Mouse (Mus musculus) inflammation-experienced regulatory T-cells, adult 6 months (primary cell): ENCODE measurements around the gene P2ry2. TPM values are rescaled to one million over a fixed set of nuclear protein-coding genes. Genes with fewer than 3 reads are reported as not detected.

Experiments used
- ATAC-seq: one replicate; pipeline ENCODE4 v1.8.0; 2017
- polyA plus RNA-seq, 3 experiments: library from polyadenylated mRNA; unstranded; fragments of 100-300 nt; shearing (Covaris generic); gene quantifications; one replicate each; pipeline ENCODE4 v1.2.1; 2017

P2ry2 gene
- polyA plus RNA-seq, 3 experiments from 2014 or later = not detected

DNA sequence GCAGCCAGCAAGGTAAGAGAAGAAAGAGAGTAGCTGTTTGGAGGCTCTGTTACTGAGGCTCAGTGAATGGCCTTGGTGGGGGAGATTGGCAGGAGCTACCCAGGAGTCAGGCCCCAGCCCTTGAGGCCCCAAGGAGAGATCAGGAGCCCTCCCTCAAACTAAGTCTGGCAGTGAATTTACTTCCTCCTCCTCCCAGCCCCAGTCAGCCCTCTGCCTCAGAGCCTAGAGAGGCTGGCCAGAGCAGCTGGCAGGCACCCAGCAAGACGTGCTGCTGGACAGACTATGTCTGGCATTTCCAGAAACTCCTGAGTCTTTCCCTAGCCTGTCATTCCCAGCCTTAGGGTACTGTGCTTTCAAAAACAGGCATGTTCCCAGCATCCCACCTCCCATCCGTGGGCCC, 33.5 kb downstream of the P2ry2 start:
- no peak for ATAC-seq

DNA sequence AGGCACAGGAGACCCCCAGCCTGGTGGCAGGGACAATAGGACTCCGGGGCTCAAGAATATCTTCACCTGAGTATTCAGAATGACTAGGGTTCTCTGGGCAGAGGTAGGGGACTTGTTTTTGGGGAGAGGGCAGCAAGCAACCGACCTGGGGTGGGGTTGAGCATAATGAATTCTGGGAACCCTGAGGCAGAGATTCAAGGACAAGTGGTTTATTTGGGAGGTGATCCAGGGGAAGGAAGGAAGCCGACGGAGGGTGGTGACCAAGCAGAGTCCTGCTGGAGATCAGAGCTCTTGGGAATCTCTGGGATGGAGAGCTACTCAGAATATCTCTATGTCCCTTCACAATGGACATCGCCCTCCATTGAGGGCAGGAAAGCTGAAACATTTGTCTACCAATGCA, 34.5 kb downstream of the P2ry2 start:
- no peak for ATAC-seq

DNA sequence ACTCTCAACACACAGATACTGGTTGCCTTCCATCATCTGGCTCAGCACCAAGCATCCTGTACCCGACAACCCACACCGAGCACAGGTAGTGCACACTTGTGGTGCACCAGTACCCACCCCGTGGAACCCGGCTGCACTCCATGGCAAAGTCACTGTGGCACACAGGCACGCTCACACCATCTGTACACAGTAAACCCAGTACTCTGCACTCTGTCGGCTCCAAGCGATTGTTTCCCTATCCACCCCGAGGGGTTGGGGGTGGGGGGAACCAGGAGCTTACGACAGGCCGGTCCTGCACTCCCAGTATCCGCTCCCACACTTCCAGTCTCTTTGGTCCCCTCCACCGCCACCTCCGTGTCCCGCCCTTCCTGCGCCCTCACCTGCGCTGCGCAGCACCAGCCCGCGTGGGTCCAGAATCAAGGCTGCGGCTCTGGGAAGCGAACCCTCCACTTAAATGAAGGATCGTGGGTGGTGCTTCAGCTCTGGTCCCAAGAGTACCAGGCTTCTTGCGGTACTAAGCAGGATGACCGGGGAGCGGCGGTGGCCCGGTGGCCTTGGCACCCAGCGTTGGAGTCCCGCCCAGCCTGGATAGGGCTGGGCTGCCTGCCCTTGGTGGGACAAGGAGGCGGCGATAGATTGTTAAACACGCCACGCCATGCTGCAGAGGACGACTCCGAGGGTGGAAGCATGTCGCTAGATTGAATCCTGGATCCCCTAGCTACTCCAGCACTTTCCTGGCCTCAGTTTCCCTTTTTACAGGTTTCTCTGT, 38.3 kb downstream of the P2ry2 start, which contains the start of gene P2ry6:
P2ry6 (minus strand) TSS at position 515 of the 769 bp plus-strand sequence.
- no peak for ATAC-seq

DNA sequence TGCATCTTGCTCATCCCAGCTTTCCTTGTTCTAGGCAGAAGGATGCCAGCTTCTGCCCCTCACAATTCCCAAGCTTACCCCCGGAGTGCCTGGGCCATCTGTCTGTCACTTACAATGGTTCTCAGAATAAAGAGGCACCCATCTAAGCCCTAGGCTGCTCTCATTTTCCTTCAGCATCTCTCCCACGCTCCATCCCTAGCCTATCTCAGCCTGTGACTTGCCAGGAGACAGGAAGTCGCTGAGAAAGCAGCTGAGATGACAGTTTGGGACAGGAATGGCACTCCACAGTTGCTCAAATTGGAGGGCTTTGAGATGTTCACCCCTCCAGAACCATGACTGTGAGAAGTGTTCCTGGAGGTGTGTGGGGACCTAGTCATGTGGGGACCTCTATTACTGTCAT, 39.8 kb downstream of the P2ry2 start:
- ATAC-seq = no peak

DNA sequence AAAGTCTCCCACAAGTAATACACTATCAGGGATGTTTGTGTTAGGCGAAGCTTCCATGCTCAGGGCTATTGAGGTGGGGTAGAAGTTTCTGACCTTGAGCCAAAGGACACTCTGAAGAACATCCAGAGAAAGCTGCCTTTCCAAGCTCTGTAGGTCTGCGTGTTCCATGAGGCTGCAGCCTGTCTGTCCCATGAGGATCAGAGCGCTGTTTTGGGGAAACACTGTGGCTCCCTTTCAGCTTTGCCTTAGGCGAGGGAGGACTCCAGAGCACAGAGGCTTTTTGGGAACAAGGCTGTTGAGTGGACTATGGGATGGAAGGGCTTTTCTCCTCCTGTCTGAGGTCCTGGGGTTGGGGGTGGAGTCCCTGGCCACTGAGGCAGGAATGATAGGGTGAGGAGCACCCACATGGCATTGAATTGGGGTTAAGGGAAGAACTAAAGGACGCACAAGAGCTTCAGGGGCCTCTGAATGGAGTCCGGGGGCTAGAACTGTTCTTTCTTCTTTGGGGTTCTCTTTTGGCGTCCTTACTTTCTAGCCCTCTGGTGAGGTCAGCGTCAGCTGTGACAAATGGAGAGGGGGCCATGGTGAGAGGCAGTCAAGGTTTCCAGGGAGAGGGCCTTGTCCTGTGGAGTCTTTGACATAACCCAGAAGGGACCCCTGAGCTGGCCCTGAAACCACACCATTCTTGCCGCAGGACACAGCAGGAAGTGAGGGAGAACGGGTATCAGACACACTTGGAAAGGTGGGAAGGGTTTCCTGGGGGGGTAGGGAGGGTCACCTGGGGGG, 43.6 kb downstream of the P2ry2 start:
- ATAC-seq = no peak

DNA sequence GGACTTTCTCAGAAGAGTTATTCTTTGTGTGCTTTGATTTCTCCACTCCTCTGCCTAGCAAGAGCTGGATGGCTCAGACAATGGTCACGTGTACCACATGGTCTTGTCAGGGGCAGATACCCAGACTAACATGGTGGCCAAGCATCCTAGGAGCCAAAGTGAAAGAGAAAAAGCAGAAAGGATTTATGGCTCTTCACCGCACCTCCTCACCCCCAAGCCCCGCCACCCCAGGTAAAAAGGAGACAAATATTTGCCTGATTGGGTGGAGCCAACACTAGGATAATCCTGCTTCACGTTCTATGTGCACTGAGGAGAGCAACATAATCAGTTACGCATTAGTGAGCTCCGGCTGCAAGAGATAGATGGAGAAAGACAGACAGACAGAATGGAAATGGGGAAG, 44.3 kb downstream of the P2ry2 start:
- no peak for ATAC-seq

DNA sequence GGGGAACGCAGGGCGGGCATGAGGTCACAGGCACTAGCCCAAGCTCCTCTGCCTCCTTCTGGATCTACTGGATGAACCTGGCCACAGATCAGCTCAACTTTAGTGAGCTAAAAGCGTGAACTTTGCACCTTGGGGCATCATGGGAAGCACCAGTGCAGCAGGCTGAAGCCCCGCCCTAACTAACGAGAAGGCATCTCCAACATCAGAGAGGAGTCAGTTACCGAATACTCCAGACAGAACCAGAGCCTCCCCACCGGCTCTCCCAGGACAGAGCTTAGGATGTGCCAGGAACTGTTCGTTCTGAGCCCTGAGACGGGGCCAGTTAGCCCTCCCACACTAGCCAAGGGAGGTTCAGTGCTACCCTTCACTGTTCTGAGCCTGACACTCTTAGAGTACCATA, 44.8 kb downstream of the P2ry2 start:
- no peak for ATAC-seq

DNA sequence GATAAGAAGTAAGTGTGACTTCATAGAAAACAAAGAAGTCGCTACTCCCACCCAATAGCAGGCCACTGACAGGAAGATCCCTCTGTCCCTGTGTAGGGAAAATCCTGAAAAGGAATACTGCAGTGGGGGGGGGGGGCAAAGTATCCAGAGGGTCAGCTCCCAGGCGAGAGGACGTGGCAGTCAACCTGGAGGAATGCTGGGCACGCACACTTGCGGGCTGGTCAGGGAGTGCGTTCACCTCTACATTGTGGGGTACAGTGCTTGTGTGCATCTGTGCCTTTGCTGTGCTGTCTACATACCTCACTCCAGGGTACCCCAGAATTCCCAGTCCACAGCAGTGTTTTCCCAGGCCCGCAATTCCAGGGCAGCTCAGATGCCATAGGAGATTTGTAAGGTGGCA, 46.7 kb downstream of the P2ry2 start:
- no peak for ATAC-seq

DNA sequence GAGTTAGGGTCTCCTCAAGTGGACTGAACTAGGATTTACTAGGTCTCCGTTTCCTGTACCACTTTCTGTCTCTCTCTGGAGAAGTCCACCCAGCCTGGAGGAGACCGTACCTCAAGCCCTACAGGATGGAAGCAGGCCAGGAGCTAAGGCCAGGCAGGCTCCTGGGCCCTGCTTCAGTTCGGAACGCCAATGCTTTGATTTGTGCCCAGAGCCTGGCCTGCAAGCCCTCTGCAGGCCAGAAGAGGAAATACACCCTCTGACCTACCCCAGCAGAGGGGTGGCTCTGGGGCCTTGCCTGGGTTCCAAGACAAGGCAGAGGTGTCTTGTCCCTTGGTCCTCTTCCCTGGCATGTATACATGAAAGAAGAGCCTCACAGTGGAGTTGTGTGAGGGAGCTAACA, 47.6 kb downstream of the P2ry2 start:
- no peak for ATAC-seq

DNA sequence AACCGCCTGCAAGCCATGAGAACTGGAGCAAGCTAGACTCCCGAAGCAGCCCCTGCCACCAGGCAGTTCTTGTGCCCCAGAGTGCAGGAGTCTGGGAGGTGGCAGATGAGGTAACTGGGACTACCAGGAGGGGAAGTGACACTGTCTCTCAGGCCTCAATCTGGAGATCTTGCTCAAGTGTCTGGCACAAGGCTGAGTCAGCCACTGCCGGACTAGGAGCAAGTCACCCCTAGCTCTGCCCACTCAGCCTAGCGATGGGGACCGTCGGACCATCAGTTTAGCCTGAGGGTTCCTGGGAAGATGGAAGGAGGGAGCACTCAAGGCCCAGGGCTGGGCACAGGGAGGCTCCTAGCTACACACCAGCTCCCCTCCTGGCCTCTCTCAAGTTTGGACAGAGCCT, 48.4 kb downstream of the P2ry2 start:
- no peak for ATAC-seq

DNA sequence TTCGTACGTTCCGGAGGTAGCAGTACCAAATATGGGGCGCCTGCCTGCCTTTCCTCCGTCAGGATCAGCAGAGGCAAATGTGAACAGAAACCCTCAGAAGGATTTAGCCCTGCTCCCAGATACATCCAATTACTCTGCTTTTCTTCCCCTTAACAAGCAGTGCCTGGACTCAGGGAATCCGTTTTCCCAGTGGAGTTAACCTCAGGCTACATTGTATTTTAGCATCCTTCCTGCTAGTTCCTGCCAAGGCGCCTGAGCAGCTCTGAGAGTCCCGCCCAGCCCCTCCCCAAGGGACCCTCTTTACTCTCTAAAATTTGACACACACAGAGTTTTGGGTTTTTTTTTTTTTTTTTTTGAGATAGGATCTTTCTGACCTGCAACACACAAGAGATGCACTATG, 49.3 kb downstream of the P2ry2 start:
- no peak for ATAC-seq

DNA sequence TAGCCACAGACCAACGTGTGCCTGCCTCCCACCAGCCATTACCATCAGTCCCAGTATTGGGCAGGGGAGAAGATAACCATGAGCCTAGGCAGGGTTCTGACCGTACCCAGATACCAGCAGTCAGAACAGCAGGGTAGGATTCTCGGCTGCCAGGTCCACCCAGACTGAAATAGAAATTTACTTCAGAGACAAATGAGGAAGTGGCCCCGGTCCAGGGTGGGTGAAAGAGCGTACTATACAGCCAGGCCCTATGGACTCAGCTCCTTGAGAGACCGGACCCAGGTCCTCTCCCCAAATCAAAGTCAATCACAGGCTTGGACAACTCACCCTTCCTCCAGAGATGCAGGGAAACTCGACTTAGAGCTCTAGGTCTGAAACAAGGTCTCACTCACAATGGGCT, 51.5 kb downstream of the P2ry2 start:
- no peak for ATAC-seq

DNA sequence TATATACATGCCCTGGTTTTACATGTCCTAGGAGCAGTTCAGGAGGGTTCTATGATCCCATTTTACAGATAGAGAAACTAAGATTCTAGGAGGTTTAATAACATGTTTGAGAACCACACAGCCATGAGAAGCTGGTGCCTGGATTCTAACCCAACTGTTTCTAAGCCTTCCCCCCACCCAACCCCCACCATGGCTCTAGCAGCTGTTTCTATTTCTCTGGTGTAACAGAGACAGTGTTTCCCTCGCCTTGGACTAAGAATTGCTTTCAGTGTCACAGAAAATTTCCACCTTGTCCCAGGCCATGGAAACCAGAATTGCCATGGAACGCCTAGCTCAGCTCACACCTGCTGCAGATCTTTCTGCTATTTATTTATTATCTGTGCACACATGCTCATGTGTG, 52.2 kb downstream of the P2ry2 start:
- no peak for ATAC-seq

DNA sequence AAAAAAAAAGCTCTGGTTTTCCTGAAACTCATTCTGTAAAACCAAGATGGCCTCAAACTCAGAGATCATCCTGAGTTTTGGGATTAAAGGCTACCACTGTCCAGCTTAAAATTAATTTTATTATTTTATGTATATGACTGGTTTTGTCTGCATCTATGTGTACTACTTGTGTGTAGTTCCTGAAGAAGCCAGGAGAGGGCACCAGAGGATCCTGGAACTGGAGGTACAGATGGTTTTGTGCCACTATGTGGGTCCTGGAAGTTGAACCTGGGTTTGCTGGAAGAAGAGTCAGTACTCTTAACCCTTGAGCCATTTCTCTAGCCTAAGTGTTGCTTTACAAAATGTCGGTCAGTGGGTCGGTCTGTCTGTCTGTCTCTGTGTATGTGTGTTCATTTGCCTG, 54.2 kb downstream of the P2ry2 start:
- ATAC-seq = no peak

DNA sequence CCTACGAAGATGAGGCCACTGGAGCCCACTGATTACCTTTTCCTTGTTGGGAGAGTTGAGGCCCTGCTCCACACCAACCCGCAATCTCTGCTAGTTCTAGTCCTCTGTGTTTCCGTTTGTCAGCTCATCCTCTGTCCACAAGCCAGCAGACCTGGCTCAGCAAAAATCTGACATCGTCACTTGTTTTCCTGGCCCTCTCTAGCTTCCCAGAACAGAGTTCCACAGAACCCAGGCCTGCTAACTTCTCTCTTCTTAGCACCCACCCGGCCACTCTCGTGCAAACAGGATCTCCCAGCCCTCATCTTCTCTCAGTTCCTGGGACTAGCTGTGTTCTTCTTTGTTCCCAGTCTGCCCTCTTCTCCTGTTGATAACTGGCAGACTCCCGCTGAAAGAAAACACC, 60.0 kb downstream of the P2ry2 start:
- no peak for ATAC-seq

DNA sequence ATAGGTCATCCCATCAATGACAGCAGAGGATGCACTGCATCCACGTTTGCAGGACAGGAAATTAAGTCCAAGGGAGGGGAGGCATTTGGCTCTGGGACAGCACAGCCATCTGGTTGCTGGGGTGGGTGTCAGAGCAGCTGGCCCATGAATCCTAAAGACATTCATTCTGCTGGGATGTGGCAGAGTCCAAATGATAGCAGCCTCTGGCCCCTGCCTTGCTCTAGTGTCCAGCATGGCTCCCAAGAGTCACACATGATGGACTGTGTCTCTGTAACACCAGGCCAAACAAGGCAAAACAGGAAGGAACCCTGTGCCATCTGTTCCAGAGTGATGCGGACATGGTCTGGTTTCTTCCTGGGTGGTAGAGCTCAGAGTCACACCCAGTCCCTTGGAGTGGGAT, 60.8 kb downstream of the P2ry2 start:
- no peak for ATAC-seq

DNA sequence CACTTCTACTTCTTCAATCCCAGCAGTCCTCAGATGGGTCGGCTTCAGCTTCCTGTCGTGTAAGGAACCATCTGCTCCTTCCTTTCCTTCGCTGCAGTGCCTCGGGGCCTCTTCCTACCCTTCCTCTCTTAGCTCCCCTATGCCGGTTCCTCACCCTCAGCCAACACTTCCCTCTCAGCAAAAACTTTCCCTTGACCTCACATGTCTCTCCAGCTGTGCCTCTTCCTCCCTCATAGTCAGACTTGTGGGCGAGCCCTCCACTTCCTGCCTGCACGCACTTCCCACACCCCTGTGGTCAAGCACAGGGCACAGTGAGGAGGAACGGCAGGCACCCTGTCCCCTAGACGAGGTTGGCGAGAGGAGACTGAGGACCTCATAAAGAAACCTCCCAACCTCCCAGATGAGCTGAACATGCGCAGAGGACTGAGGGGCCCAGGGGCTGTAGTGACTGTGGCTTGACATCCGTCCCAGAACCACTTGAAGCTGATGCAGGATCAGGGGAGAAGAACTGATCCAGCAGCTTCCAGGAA, 62.1 kb downstream of the P2ry2 start:
- no peak for ATAC-seq

DNA sequence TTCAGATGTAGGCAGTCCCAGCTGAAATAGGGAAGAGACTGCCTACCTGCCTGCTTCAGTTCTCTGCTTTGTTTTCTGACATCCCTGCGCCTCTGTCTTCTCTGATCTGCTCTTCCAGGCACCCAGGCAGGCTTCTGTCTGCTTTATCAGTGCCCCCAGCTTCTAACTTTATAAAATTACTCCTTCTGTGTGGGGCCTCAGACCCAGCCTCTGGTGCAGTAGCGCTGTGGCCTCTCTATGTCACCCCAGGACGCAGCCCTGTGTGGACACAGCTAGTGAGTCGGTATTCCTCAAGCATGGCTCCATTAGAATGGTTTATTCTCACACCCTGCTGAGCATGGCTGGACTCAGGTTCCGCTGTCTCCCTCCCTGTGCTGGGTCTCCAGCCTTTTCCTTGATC, 62.6 kb downstream of the P2ry2 start:
- no peak for ATAC-seq

Other genes starting within 250 kb of the P2ry2 start
- 10 to 100 TPM; 11.1 to 13.9 (median 12.3) TPM for gene Relt, start 149.4 kb downstream of the P2ry2 start, polyA plus RNA-seq
- not detected for gene Arhgef17, start 80.8 kb downstream of the P2ry2 start, polyA plus RNA-seq
- under 1 TPM in 1 of 3 experiments, not detected in 2; 0.60 TPM for gene P2ry6, start 38.2 kb downstream of the P2ry2 start, polyA plus RNA-seq
- gene Fchsd2, start 80.0 kb upstream of the P2ry2 start, polyA plus RNA-seq = 10 to 100 TPM; 29.3 to 53.7 (median 41.9) TPM